Mouse (Mus musculus): Measurements from ENCODE around the gene Micu1.

Micu1 gene

GRCm38 (mm10) chr10:59884327-59885173, 182.3 kb downstream of the Micu1 start:
- no peak for DNase-seq (ENCODE audit: low read depth)

- DNase-seq (ENCODE audit: low read depth): no peak
Observed at GRCm38 (mm10) chr10:59885174-59886080, 183.2 kb downstream of the Micu1 start.

- DNase-seq (ENCODE audit: low read depth): no peak
Observed at GRCm38 (mm10) chr10:59886081-59886466, 183.8 kb downstream of the Micu1 start.

- no peak for DNase-seq (ENCODE audit: low read depth)
Observed at GRCm38 (mm10) chr10:59887432-59887831, 185.2 kb downstream of the Micu1 start.

- no peak for DNase-seq (ENCODE audit: low read depth)
Observed at GRCm38 (mm10) chr10:59889339-59889738, 187.1 kb downstream of the Micu1 start.

GRCm38 (mm10) chr10:59889953-59890751, 187.9 kb downstream of the Micu1 start:
- DNase-seq (ENCODE audit: low read depth): no peak

- DNase-seq (ENCODE audit: low read depth): peak; percentile 88
Observed at GRCm38 (mm10) chr10:59892977-59893376, 190.7 kb downstream of the Micu1 start.

GRCm38 (mm10) chr10:59894251-59895160, 192.2 kb downstream of the Micu1 start:
- DNase-seq (ENCODE audit: low read depth): peak; percentile 97

GRCm38 (mm10) chr10:59895460-59896186, 193.3 kb downstream of the Micu1 start:
- DNase-seq (ENCODE audit: low read depth): no peak

- DNase-seq (ENCODE audit: low read depth): no peak
Observed at GRCm38 (mm10) chr10:59896211-59896610, 193.9 kb downstream of the Micu1 start.

- peak; percentile 49 for DNase-seq (ENCODE audit: low read depth)
Observed at GRCm38 (mm10) chr10:59896911-59897331, 194.6 kb downstream of the Micu1 start.

- peak; percentile 76 for DNase-seq (ENCODE audit: low read depth)
Observed at GRCm38 (mm10) chr10:59897511-59897910, 195.2 kb downstream of the Micu1 start.

GRCm38 (mm10) chr10:59898180-59898778, 196.0 kb downstream of the Micu1 start:
- DNase-seq (ENCODE audit: low read depth): no peak

- DNase-seq (ENCODE audit: low read depth): no peak
Observed at GRCm38 (mm10) chr10:59898935-59899334, 196.7 kb downstream of the Micu1 start.

GRCm38 (mm10) chr10:59899341-59900173, 197.3 kb downstream of the Micu1 start:
- DNase-seq (ENCODE audit: low read depth): peak; percentile 96

GRCm38 (mm10) chr10:59900174-59900435, 197.8 kb downstream of the Micu1 start:
- DNase-seq (ENCODE audit: low read depth): peak; percentile 58

GRCm38 (mm10) chr10:59900939-59901338, 198.7 kb downstream of the Micu1 start:
- DNase-seq (ENCODE audit: low read depth): no peak

GRCm38 (mm10) chr10:59901463-59901862, 199.2 kb downstream of the Micu1 start:
- no peak for DNase-seq (ENCODE audit: low read depth)

- no peak for DNase-seq (ENCODE audit: low read depth)
Observed at GRCm38 (mm10) chr10:59901986-59902605, 199.8 kb downstream of the Micu1 start.

All from NIH3T3 (cell line).